ENCODE assay signal across 14 mouse cellular contexts in genomic region chr15:100666851-100667250, GRCm38 (mm10). TPM values are rescaled to one million over a fixed set of nuclear protein-coding genes. Genes with fewer than 3 reads are reported as not detected.
A peak's percentile ranks its signal among the peaks of the same experiment; 100 is the strongest.
DNase-seq lines count a peak whose midpoint lies in the region; ATAC-seq and TF ChIP-seq lines count a peak whose summit lies in the region.
"Had no signal": no experiment of that assay in that cellular context is flagged by ENCODE, and none has a peak within 500 bp of the region (broad histone marks: within the 10 kb centered on the region; RNA-seq: fewer than 3 reads in every experiment).

No protein-coding gene starts in this region.

- ATAC-seq in heart, embryonic 15.5 days (replicated peaks; ENCODE audit: insufficient number of reproducible peaks, insufficient read depth, low FRiP score, low read depth) = no peak
- no peak for ATAC-seq in liver, embryonic 11.5 days (replicated peaks; ENCODE audit: low FRiP score)
- no peak for ATAC-seq in inflammation-experienced regulatory T-cells, adult 6 months

- DNase-seq in heart, adult 2 months = no peak
- no peak for DNase-seq in spleen, adult 2 months (ENCODE audit: low read depth in 1 of 2, low spot score in 2 of 2)
- no peak for DNase-seq in spleen, adult 12 weeks (ENCODE audit: low spot score)
- DNase-seq in liver, embryonic 11.5 days (ENCODE audit: low spot score) = no peak
- DNase-seq in thymus, postnatal 25 days = peak; percentile 51
- no peak for DNase-seq in cerebellum, adult 9-10 months
- DNase-seq: kidney, postnatal 25 days; layer of hippocampus, postnatal 36 days had no signal

- no peak overlapping the region for H3K4me3 ChIP-seq in heart, embryonic 15.5 days
- H3K4me3 ChIP-seq in heart, adult 2 months = no peak overlapping the region
- peak overlapping the region; percentile 79 for H3K4me3 ChIP-seq in spleen, adult 2 months (ENCODE audit: extremely low read depth, insufficient read depth, insufficient read length)
- peak overlapping the region; percentile 28 for H3K4me3 ChIP-seq in liver, embryonic 11.5 days (ENCODE audit: low read depth, low read length)
- H3K4me3 ChIP-seq: embryonic facial prominence, embryonic 10.5 days; hindbrain, embryonic 12.5 days; limb, embryonic 13.5 days; midbrain, embryonic 12.5 days had no signal

- H3K27me3 ChIP-seq in heart, embryonic 15.5 days = no peaks in the 10 kb centered on the region
- no peaks in the 10 kb centered on the region for H3K27me3 ChIP-seq in heart, adult 2 months (ENCODE audit: control insufficient read depth, insufficient read depth, low read length)
- no peaks in the 10 kb centered on the region for H3K27me3 ChIP-seq in spleen, adult 2 months (ENCODE audit: control insufficient read depth, insufficient read depth, low read length)
- no peaks in the 10 kb centered on the region for H3K27me3 ChIP-seq in liver, embryonic 11.5 days (replicated peaks; ENCODE audit: control insufficient read depth, insufficient read depth, low read length)
- H3K27me3 ChIP-seq: midbrain, embryonic 12.5 days had no signal

- H3K27ac ChIP-seq in heart, embryonic 15.5 days = peak overlapping the region; percentile 66
- no peak overlapping the region for H3K27ac ChIP-seq in heart, adult 2 months
- H3K27ac ChIP-seq in spleen, adult 2 months (ENCODE audit: insufficient read depth, low read length) = peak overlapping the region; percentile 92
- peak overlapping the region; percentile 70 for H3K27ac ChIP-seq in liver, embryonic 11.5 days (ENCODE audit: low read depth, low read length)
- H3K27ac ChIP-seq: embryonic facial prominence, embryonic 10.5 days; hindbrain, embryonic 12.5 days; limb, embryonic 13.5 days; midbrain, embryonic 12.5 days had no signal

- no peak for TF ChIP-seq EP300 in heart, adult 2 months (IDR thresholded peaks at IDR 0.05; ENCODE audit: insufficient read depth, low read depth, low read length)

- H3K4me1 ChIP-seq in heart, embryonic 15.5 days (replicated peaks) = peaks cover 12% of the 10 kb centered on the region
- H3K4me1 ChIP-seq in heart, adult 2 months (ENCODE audit: control insufficient read depth, insufficient read depth, low read length) = peaks cover 2% of the 10 kb centered on the region
- peaks cover 25% of the 10 kb centered on the region; the same call in 1 of the 2 replicates for H3K4me1 ChIP-seq in spleen, adult 2 months (ENCODE audit: control insufficient read depth, insufficient read depth, insufficient read length)
- H3K4me1 ChIP-seq in liver, embryonic 11.5 days (replicated peaks; ENCODE audit: control insufficient read depth, insufficient read depth, low read length) = peaks cover 37% of the 10 kb centered on the region

- H3K9ac ChIP-seq in heart, embryonic 15.5 days = no peak overlapping the region
- no peak overlapping the region for H3K9ac ChIP-seq in heart, adult 2 months (ENCODE audit: low read depth, low read length)
- H3K9ac ChIP-seq in liver, embryonic 11.5 days (ENCODE audit: low read depth, low read length) = no peak overlapping the region; the same call in 1 of the 2 replicates
- H3K9ac ChIP-seq: hindbrain, embryonic 12.5 days; limb, embryonic 13.5 days; midbrain, embryonic 12.5 days had no signal

- intact Hi-C loops in heart, adult 2 months (cut with DNase I) = no loop called here

- no peaks in the 10 kb centered on the region for H3K79me2 ChIP-seq in heart, adult 2 months (replicated peaks; ENCODE audit: control insufficient read depth, insufficient read depth, low read length)

- 20% methylated on average over 12 of the region's 12 CpGs for WGBS in heart, embryonic 15.5 days
- WGBS in heart, adult 2 months = 35% methylated on average over 12 of the region's 12 CpGs
- WGBS in spleen, adult 2 months = 10% methylated on average over 12 of the region's 12 CpGs
- WGBS in liver, embryonic 11.5 days = 10% methylated on average over 12 of the region's 12 CpGs

- no peaks in the 10 kb centered on the region for H3K9me3 ChIP-seq in heart, embryonic 15.5 days (replicated peaks)
- no peaks in the 10 kb centered on the region for H3K9me3 ChIP-seq in liver, embryonic 11.5 days (ENCODE audit: control insufficient read depth, low read length)
- H3K9me3 ChIP-seq: embryonic facial prominence, embryonic 10.5 days; hindbrain, embryonic 12.5 days; limb, embryonic 13.5 days; midbrain, embryonic 12.5 days had no signal

- no peak for TF ChIP-seq CTCF in heart, adult 2 months (IDR thresholded peaks at IDR 0.05)
- no peak for TF ChIP-seq CTCF in spleen, adult 2 months (IDR thresholded peaks at IDR 0.05; ENCODE audit: extremely low read depth, insufficient read depth, insufficient read length, insufficient replicate concordance)

- H3K4me2 ChIP-seq in heart, embryonic 15.5 days = peak overlapping the region; percentile 16; the same call in 1 of the 2 replicates
- H3K4me2 ChIP-seq in liver, embryonic 11.5 days = peak overlapping the region; percentile 64
- H3K4me2 ChIP-seq: hindbrain, embryonic 12.5 days; limb, embryonic 13.5 days; midbrain, embryonic 12.5 days had no signal

- no peak for TF ChIP-seq POLR2A in heart, adult 2 months (IDR thresholded peaks at IDR 0.05; ENCODE audit: insufficient read depth, low read depth, low read length)
- TF ChIP-seq POLR2A in spleen, adult 2 months (IDR thresholded peaks at IDR 0.05; ENCODE audit: low read depth, low read length) = no peak

- H3K36me3 ChIP-seq in heart, embryonic 15.5 days = no peaks in the 10 kb centered on the region
- no peaks in the 10 kb centered on the region for H3K36me3 ChIP-seq in heart, adult 2 months (ENCODE audit: control insufficient read depth, insufficient read depth, low read length)
- peaks cover 2% of the 10 kb centered on the region for H3K36me3 ChIP-seq in spleen, adult 2 months (ENCODE audit: control insufficient read depth, insufficient read depth, low read length)
- H3K36me3 ChIP-seq in liver, embryonic 11.5 days (ENCODE audit: control insufficient read depth, insufficient read depth, low read length) = no peaks in the 10 kb centered on the region
- H3K36me3 ChIP-seq: embryonic facial prominence, embryonic 10.5 days; hindbrain, embryonic 12.5 days; limb, embryonic 13.5 days; midbrain, embryonic 12.5 days had no signal

RNA-seq across cellular contexts. Expression of gene Bin2, which starts 2.5 kb away (rescaled TPM):
- polyA plus RNA-seq in heart, embryonic 15.5 days (2015; fragmentation: Nextera tagmentation; extraction: Ambion mirVana) = 2.6 and 9.4 TPM in 2 replicates
- total RNA-seq in heart, adult 2 months (2021) = 1 to 10 TPM; 1.6 to 2.0 TPM
- 1.3 and 3.0 TPM in 2 replicates for polyA plus RNA-seq in heart, adult 2 months (2012; rRNA removed)
- 101 TPM in 2 replicates for polyA plus RNA-seq in spleen, adult 2 months (2012; rRNA removed)
- 56.6 and 62.1 TPM in 2 replicates for polyA plus RNA-seq in liver, embryonic 11.5 days (2014; fragmentation: Nextera tagmentation; extraction: Ambion mirVana)
- 100 to 1,000 TPM; 292 to 493 (median 317) TPM for polyA plus RNA-seq in inflammation-experienced regulatory T-cells, adult 6 months (2017; shearing (Covaris generic))

RNA-seq across cellular contexts. Expression of gene Cela1, which starts 20.9 kb away (rescaled TPM):
- polyA plus RNA-seq in heart, embryonic 15.5 days (2015; fragmentation: Nextera tagmentation; extraction: Ambion mirVana) = 1.4 and 2.2 TPM in 2 replicates
- total RNA-seq in heart, adult 2 months (2021) = 1 to 10 TPM in 1 of 2 experiments, under 1 TPM in 1; 0.78 to 1.0 TPM
- 1.3 and 1.7 TPM in 2 replicates for polyA plus RNA-seq in heart, adult 2 months (2012; rRNA removed)
- polyA plus RNA-seq in spleen, adult 2 months (2012; rRNA removed) = 5,688 and 5,726 TPM in 2 replicates
- 10.5 and 13.7 TPM in 2 replicates for polyA plus RNA-seq in liver, embryonic 11.5 days (2014; fragmentation: Nextera tagmentation; extraction: Ambion mirVana)
- polyA plus RNA-seq in inflammation-experienced regulatory T-cells, adult 6 months (2017; shearing (Covaris generic)) = 10 to 100 TPM in 1 of 3 experiments, 1 to 10 TPM in 2; 6.8 to 12.6 (median 8.2) TPM

RNA-seq across cellular contexts. Expression of gene Smagp, which starts 30.1 kb away (rescaled TPM):
- 14.6 and 15.3 TPM in 2 replicates for polyA plus RNA-seq in heart, embryonic 15.5 days (2015; fragmentation: Nextera tagmentation; extraction: Ambion mirVana)
- total RNA-seq in heart, adult 2 months (2021) = 10 to 100 TPM; 11.6 to 12.9 TPM
- polyA plus RNA-seq in heart, adult 2 months (2012; rRNA removed) = 19.5 and 21.1 TPM in 2 replicates
- 29.2 and 33.1 TPM in 2 replicates for polyA plus RNA-seq in spleen, adult 2 months (2012; rRNA removed)
- polyA plus RNA-seq in liver, embryonic 11.5 days (2014; fragmentation: Nextera tagmentation; extraction: Ambion mirVana) = 14.1 and 15.6 TPM in 2 replicates
- polyA plus RNA-seq in inflammation-experienced regulatory T-cells, adult 6 months (2017; shearing (Covaris generic)) = 1 to 10 TPM in 1 of 3 experiments, not detected in 2; 1.3 TPM

RNA-seq across cellular contexts. Expression of gene Dazap2, which starts 51.7 kb away (rescaled TPM):
- 201 and 225 TPM in 2 replicates for polyA plus RNA-seq in heart, embryonic 15.5 days (2015; fragmentation: Nextera tagmentation; extraction: Ambion mirVana)
- 100 to 1,000 TPM; 157 to 180 TPM for total RNA-seq in heart, adult 2 months (2021)
- 486 and 542 TPM in 2 replicates for polyA plus RNA-seq in heart, adult 2 months (2012; rRNA removed)
- polyA plus RNA-seq in spleen, adult 2 months (2012; rRNA removed) = 612 and 971 TPM in 2 replicates
- 256 and 274 TPM in 2 replicates for polyA plus RNA-seq in liver, embryonic 11.5 days (2014; fragmentation: Nextera tagmentation; extraction: Ambion mirVana)
- 100 to 1,000 TPM; 722 to 762 (median 736) TPM for polyA plus RNA-seq in inflammation-experienced regulatory T-cells, adult 6 months (2017; shearing (Covaris generic))

Comparison
In these comparisons a context has a peak if more than half of its experiments do, and no peak if none do; other contexts are left out.
1. H3K4me3 ChIP-seq: peak in spleen, adult 2 months (single experiment) and liver, embryonic 11.5 days (single experiment); none in heart, embryonic 15.5 days (single experiment) and heart, adult 2 months (single experiment).
2. RNA of gene Cela1, which starts 20.9 kb away (polyA plus RNA-seq): 5,688 to 5,726 TPM in spleen, adult 2 months; 10.5 to 13.7 TPM in liver, embryonic 11.5 days, 6.8 to 12.6 TPM in inflammation-experienced regulatory T-cells, adult 6 months, 1.4 to 2.2 TPM in heart, embryonic 15.5 days and 1.3 to 1.7 TPM in heart, adult 2 months; every median in the first group is over 100 times any median in the second.